In genomic region chr9:108264191-108264921, GRCm38 (mm10) we compare ENCODE assay signal across 7 mouse cellular contexts. TPM values are rescaled to one million over a fixed set of nuclear protein-coding genes. Genes with fewer than 3 reads are reported as not detected.
DNase-seq lines count a peak whose midpoint lies in the region; ATAC-seq and TF ChIP-seq lines count a peak whose summit lies in the region.

No protein-coding gene starts in this region.

- no peaks in the 10 kb centered on the region for H3K9me3 ChIP-seq in forebrain, embryonic 11.5 days (ENCODE audit: control insufficient read depth, low read length)
- no peaks in the 10 kb centered on the region for H3K9me3 ChIP-seq in hindbrain, embryonic 10.5 days
- H3K9me3 ChIP-seq in limb, embryonic 14.5 days (ENCODE audit: control insufficient read depth, low read length), result no peaks in the 10 kb centered on the region
- no peaks in the 10 kb centered on the region for H3K9me3 ChIP-seq in midbrain, embryonic 12.5 days

- H3K27me3 ChIP-seq in forebrain, embryonic 11.5 days (ENCODE audit: control insufficient read depth, insufficient read depth, low read length), result no peaks in the 10 kb centered on the region
- no peaks in the 10 kb centered on the region for H3K27me3 ChIP-seq in hindbrain, embryonic 10.5 days (ENCODE audit: insufficient read depth, poor library complexity, severe bottlenecking)
- no peaks in the 10 kb centered on the region for H3K27me3 ChIP-seq in limb, embryonic 14.5 days (ENCODE audit: control insufficient read depth, insufficient read depth, low read length)
- H3K27me3 ChIP-seq in midbrain, embryonic 12.5 days, result no peaks in the 10 kb centered on the region

- peak overlapping the region; percentile 62 for H3K4me2 ChIP-seq in forebrain, embryonic 11.5 days (ENCODE audit: low read depth, low read length, severe bottlenecking)
- H3K4me2 ChIP-seq in limb, embryonic 14.5 days (replicated peaks; ENCODE audit: low read depth, low read length, severe bottlenecking), result peak overlapping the region; percentile 76
- peak overlapping the region; percentile 79 for H3K4me2 ChIP-seq in midbrain, embryonic 12.5 days (replicated peaks)

- H3K4me1 ChIP-seq in forebrain, embryonic 11.5 days (replicated peaks; ENCODE audit: control insufficient read depth, insufficient read depth, low read length), result peaks cover 13% of the 10 kb centered on the region; the same call in 1 of the 2 replicates
- peaks cover 38% of the 10 kb centered on the region for H3K4me1 ChIP-seq in hindbrain, embryonic 10.5 days (replicated peaks)
- peaks cover 16% of the 10 kb centered on the region for H3K4me1 ChIP-seq in limb, embryonic 14.5 days (ENCODE audit: control insufficient read depth, insufficient read depth, low read length)
- peaks cover 27% of the 10 kb centered on the region for H3K4me1 ChIP-seq in midbrain, embryonic 12.5 days

- peak; percentile 1; the same call in 1 of the 2 replicates for ATAC-seq in forebrain, embryonic 11.5 days (replicated peaks; ENCODE audit: low FRiP score)
- ATAC-seq in limb, embryonic 14.5 days (ENCODE audit: low FRiP score, low read depth), result no peak
- no peak for ATAC-seq in midbrain, embryonic 12.5 days (ENCODE audit: low FRiP score, low read depth)

- H3K36me3 ChIP-seq in forebrain, embryonic 11.5 days (ENCODE audit: control insufficient read depth, insufficient read depth, low read length), result no peaks in the 10 kb centered on the region
- H3K36me3 ChIP-seq in hindbrain, embryonic 10.5 days, result peaks cover 6% of the 10 kb centered on the region; the same call in 1 of the 2 replicates
- no peaks in the 10 kb centered on the region for H3K36me3 ChIP-seq in limb, embryonic 14.5 days (ENCODE audit: control insufficient read depth, insufficient read depth, low read length)
- H3K36me3 ChIP-seq in midbrain, embryonic 12.5 days, result no peaks in the 10 kb centered on the region

- H3K9ac ChIP-seq in forebrain, embryonic 11.5 days (ENCODE audit: low read length), result peak overlapping the region; percentile 62
- H3K9ac ChIP-seq in limb, embryonic 14.5 days (ENCODE audit: low read depth, low read length, severe bottlenecking), result peak overlapping the region; percentile 80
- H3K9ac ChIP-seq in midbrain, embryonic 12.5 days (replicated peaks), result peak overlapping the region; percentile 43; the same call in 1 of the 2 replicates

- DNase-seq in ES-CJ7 (ENCODE audit: low read depth, low spot score) (peak; percentile 83), NIH3T3 (ENCODE audit: low read depth) (peak; percentile 75)
- no peak for DNase-seq in forebrain, embryonic 11.5 days (ENCODE audit: low spot score)
- no peak for DNase-seq in hindbrain, embryonic 10.5 days (ENCODE audit: low spot score)
- no peak for DNase-seq in limb, embryonic 14.5 days (ENCODE audit: low spot score)
- no peak for DNase-seq in frontal cortex, postnatal 25 days (ENCODE audit: low spot score in 2 of 2)

- 16% methylated on average over 10 of the region's 10 CpGs for whole genome bisulfite sequencing in forebrain, embryonic 11.5 days
- WGBS in hindbrain, embryonic 10.5 days, result 17% methylated on average over 10 of the region's 10 CpGs
- WGBS in limb, embryonic 14.5 days, result 12% methylated on average over 10 of the region's 10 CpGs
- WGBS in midbrain, embryonic 12.5 days, result 18% methylated on average over 10 of the region's 10 CpGs

- no peak for TF ChIP-seq POLR2A in limb, embryonic 14.5 days (IDR thresholded peaks at IDR 0.05; ENCODE audit: borderline replicate concordance, extremely low read depth, insufficient read depth, insufficient read length)

- peak overlapping the region; percentile 96 for H3K4me3 ChIP-seq in forebrain, embryonic 11.5 days (ENCODE audit: low read depth, low read length)
- H3K4me3 ChIP-seq in hindbrain, embryonic 10.5 days, result peak overlapping the region; percentile 90
- peak overlapping the region; percentile 93 for H3K4me3 ChIP-seq in limb, embryonic 14.5 days (replicated peaks; ENCODE audit: low read length)
- H3K4me3 ChIP-seq in midbrain, embryonic 12.5 days, result peak overlapping the region; percentile 91

- peak overlapping the region; percentile 66 for H3K27ac ChIP-seq in forebrain, embryonic 11.5 days (ENCODE audit: low read depth, low read length)
- H3K27ac ChIP-seq in hindbrain, embryonic 10.5 days, result peak overlapping the region; percentile 96
- H3K27ac ChIP-seq in limb, embryonic 14.5 days (replicated peaks; ENCODE audit: low read depth, low read length), result peak overlapping the region; percentile 68
- H3K27ac ChIP-seq in midbrain, embryonic 12.5 days (replicated peaks), result peak overlapping the region; percentile 87

RNA-seq across cellular contexts. Expression of gene Dag1, which starts 0.6 kb away (rescaled TPM):
- 77.1 and 82.0 TPM in 2 replicates for polyA plus RNA-seq in forebrain, embryonic 11.5 days (2014; fragmentation: Nextera tagmentation; extraction: Ambion mirVana)
- polyA plus RNA-seq in hindbrain, embryonic 10.5 days (2016; fragmentation: Nextera tagmentation; extraction: Ambion mirVana), result 81.2 and 81.6 TPM in 2 replicates
- 49.7 and 57.4 TPM in 2 replicates for polyA plus RNA-seq in limb, embryonic 14.5 days (2012; rRNA removed)
- 77.4 and 82.5 TPM in 2 replicates for polyA plus RNA-seq in limb, embryonic 14.5 days (2014; fragmentation: Nextera tagmentation; extraction: Ambion mirVana)
- 64.7 and 67.0 TPM in 2 replicates for polyA plus RNA-seq in midbrain, embryonic 12.5 days (2016; fragmentation: Nextera tagmentation; extraction: Ambion mirVana)

RNA-seq across cellular contexts. Expression of gene Nicn1, which starts 25.9 kb away (rescaled TPM):
- 46.8 and 61.8 TPM in 2 replicates for polyA plus RNA-seq in forebrain, embryonic 11.5 days (2014; fragmentation: Nextera tagmentation; extraction: Ambion mirVana)
- polyA plus RNA-seq in hindbrain, embryonic 10.5 days (2016; fragmentation: Nextera tagmentation; extraction: Ambion mirVana), result 39.5 and 54.3 TPM in 2 replicates
- 37.5 and 61.3 TPM in 2 replicates for polyA plus RNA-seq in limb, embryonic 14.5 days (2012; rRNA removed)
- polyA plus RNA-seq in limb, embryonic 14.5 days (2014; fragmentation: Nextera tagmentation; extraction: Ambion mirVana), result 40.2 and 49.6 TPM in 2 replicates
- polyA plus RNA-seq in midbrain, embryonic 12.5 days (2016; fragmentation: Nextera tagmentation; extraction: Ambion mirVana), result 67.9 and 78.4 TPM in 2 replicates

RNA-seq across cellular contexts. Expression of gene Amt, which starts 32.3 kb away (rescaled TPM):
- 25.1 and 25.9 TPM in 2 replicates for polyA plus RNA-seq in forebrain, embryonic 11.5 days (2014; fragmentation: Nextera tagmentation; extraction: Ambion mirVana)
- polyA plus RNA-seq in hindbrain, embryonic 10.5 days (2016; fragmentation: Nextera tagmentation; extraction: Ambion mirVana), result 31.4 and 34.7 TPM in 2 replicates
- 28.2 and 29.7 TPM in 2 replicates for polyA plus RNA-seq in limb, embryonic 14.5 days (2012; rRNA removed)
- polyA plus RNA-seq in limb, embryonic 14.5 days (2014; fragmentation: Nextera tagmentation; extraction: Ambion mirVana), result 6.9 and 7.0 TPM in 2 replicates
- polyA plus RNA-seq in midbrain, embryonic 12.5 days (2016; fragmentation: Nextera tagmentation; extraction: Ambion mirVana), result 25.0 and 30.0 TPM in 2 replicates

RNA-seq across cellular contexts. Expression of gene Rhoa, which starts 41.6 kb away (rescaled TPM):
- 298 and 303 TPM in 2 replicates for polyA plus RNA-seq in forebrain, embryonic 11.5 days (2014; fragmentation: Nextera tagmentation; extraction: Ambion mirVana)
- polyA plus RNA-seq in hindbrain, embryonic 10.5 days (2016; fragmentation: Nextera tagmentation; extraction: Ambion mirVana), result 271 and 385 TPM in 2 replicates
- polyA plus RNA-seq in limb, embryonic 14.5 days (2012; rRNA removed), result 214 and 240 TPM in 2 replicates
- 296 and 326 TPM in 2 replicates for polyA plus RNA-seq in limb, embryonic 14.5 days (2014; fragmentation: Nextera tagmentation; extraction: Ambion mirVana)
- 324 and 379 TPM in 2 replicates for polyA plus RNA-seq in midbrain, embryonic 12.5 days (2016; fragmentation: Nextera tagmentation; extraction: Ambion mirVana)

RNA-seq across cellular contexts. Expression of gene Tcta, which starts 41.6 kb away (rescaled TPM):
- polyA plus RNA-seq in forebrain, embryonic 11.5 days (2014; fragmentation: Nextera tagmentation; extraction: Ambion mirVana), result 20.8 and 25.5 TPM in 2 replicates
- 20.7 and 32.7 TPM in 2 replicates for polyA plus RNA-seq in hindbrain, embryonic 10.5 days (2016; fragmentation: Nextera tagmentation; extraction: Ambion mirVana)
- 36.8 and 41.4 TPM in 2 replicates for polyA plus RNA-seq in limb, embryonic 14.5 days (2012; rRNA removed)
- 37.4 and 38.6 TPM in 2 replicates for polyA plus RNA-seq in limb, embryonic 14.5 days (2014; fragmentation: Nextera tagmentation; extraction: Ambion mirVana)
- polyA plus RNA-seq in midbrain, embryonic 12.5 days (2016; fragmentation: Nextera tagmentation; extraction: Ambion mirVana), result 39.9 and 41.7 TPM in 2 replicates

Comparison
In these comparisons a context has a peak if more than half of its experiments do, and no peak if none do; other contexts are left out.
1. DNase-seq: peak in ES-CJ7 (single experiment) and NIH3T3 (single experiment); none in forebrain, embryonic 11.5 days (single experiment), hindbrain, embryonic 10.5 days (single experiment), limb, embryonic 14.5 days (single experiment) and frontal cortex, postnatal 25 days (0 of 2).
2. Peak in every context shown above with its lines, with median percentiles within 50 percentile points of each other: H3K27ac ChIP-seq, H3K4me2 ChIP-seq, H3K4me3 ChIP-seq and H3K9ac ChIP-seq.